Mouse (Mus musculus): ENCODE results near the gene Nfkb1. TPM values are rescaled to one million over a fixed set of nuclear protein-coding genes. Genes with fewer than 3 reads are reported as not detected.

Gene Nfkb1
- polyA plus RNA-seq, 1 experiment from 2014 or later, result 8.5 TPM

DNA sequence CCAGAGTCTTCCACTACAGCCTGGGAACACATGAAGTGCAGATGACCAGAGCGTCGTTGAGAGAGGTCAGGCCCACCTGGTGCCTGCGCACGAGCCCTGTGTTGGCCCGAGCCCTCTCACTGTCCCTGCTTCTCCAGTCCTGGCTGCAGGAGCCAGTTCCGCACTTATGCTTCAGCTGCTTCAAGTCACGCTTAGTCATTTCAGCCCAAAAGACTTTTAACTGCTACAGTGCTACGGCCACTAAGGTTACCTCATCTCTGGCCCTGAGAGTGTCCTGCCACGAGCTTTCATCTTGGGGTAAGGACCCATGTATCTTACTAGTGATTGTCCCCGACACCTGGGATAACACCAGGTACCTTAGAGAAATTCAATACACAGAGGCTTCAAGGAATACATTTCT lies 36.0 kb upstream of the Nfkb1 start:
- Histone ChIP-seq H3K27ac (ENCODE audit: low read depth, low read length) (no peak overlapping the region), H3K4me2 (ENCODE audit: low read depth, low read length) (no peak overlapping the region), H3K4me3 (ENCODE audit: low read depth, low read length) (no peak overlapping the region), H3K9me3 (ENCODE audit: control insufficient read depth, low read length) (no peaks in the 10 kb centered on the region), H3K36me3 (ENCODE audit: control insufficient read depth, insufficient read depth, low read length) (no peaks in the 10 kb centered on the region), H3K27me3 (ENCODE audit: control insufficient read depth, insufficient read depth, low read length) (no peaks in the 10 kb centered on the region), H3K4me1 (ENCODE audit: control insufficient read depth, insufficient read depth, low read length) (no peaks in the 10 kb centered on the region), H3K9ac (replicated peaks; ENCODE audit: low read depth, low read length) (no peak overlapping the region)
- WGBS, result 91% methylated on average over 10 of the region's 10 CpGs
- ATAC-seq (ENCODE audit: low read depth), result no peak

- Histone ChIP-seq H3K4me3 (ENCODE audit: low read depth, low read length) (no peak overlapping the region), H3K4me1 (ENCODE audit: control insufficient read depth, insufficient read depth, low read length) (no peaks in the 10 kb centered on the region), H3K36me3 (ENCODE audit: control insufficient read depth, insufficient read depth, low read length) (no peaks in the 10 kb centered on the region), H3K4me2 (ENCODE audit: low read depth, low read length) (no peak overlapping the region), H3K9me3 (ENCODE audit: control insufficient read depth, low read length) (no peaks in the 10 kb centered on the region), H3K9ac (replicated peaks; ENCODE audit: low read depth, low read length) (no peak overlapping the region), H3K27ac (ENCODE audit: low read depth, low read length) (no peak overlapping the region), H3K27me3 (ENCODE audit: control insufficient read depth, insufficient read depth, low read length) (no peaks in the 10 kb centered on the region)
- WGBS, result 89% methylated on average over 7 of the region's 7 CpGs
- ATAC-seq (ENCODE audit: low read depth), result no peak
These were observed 35.4 kb upstream of the Nfkb1 start for GRCm38 (mm10) chr3:135726521-135727275.

- no peak overlapping the region for H3K4me2 ChIP-seq (ENCODE audit: low read depth, low read length)
- no peaks in the 10 kb centered on the region for H3K4me1 ChIP-seq (ENCODE audit: control insufficient read depth, insufficient read depth, low read length)
- H3K27me3 ChIP-seq (ENCODE audit: control insufficient read depth, insufficient read depth, low read length), result no peaks in the 10 kb centered on the region
- H3K9me3 ChIP-seq (ENCODE audit: control insufficient read depth, low read length), result no peaks in the 10 kb centered on the region
- ATAC-seq (ENCODE audit: low read depth), result 0 out of 2 replicates have a peak, but pooled peaks have one; percentile 16
- H3K27ac ChIP-seq (ENCODE audit: low read depth, low read length), result no peak overlapping the region
- no peaks in the 10 kb centered on the region for H3K36me3 ChIP-seq (ENCODE audit: control insufficient read depth, insufficient read depth, low read length)
- WGBS, result 60% methylated on average over 15 of the region's 15 CpGs
- H3K9ac ChIP-seq (replicated peaks; ENCODE audit: low read depth, low read length), result no peak overlapping the region
- no peak overlapping the region for H3K4me3 ChIP-seq (ENCODE audit: low read depth, low read length)
These were observed 34.7 kb upstream of the Nfkb1 start for GRCm38 (mm10) chr3:135726023-135726422.

DNA sequence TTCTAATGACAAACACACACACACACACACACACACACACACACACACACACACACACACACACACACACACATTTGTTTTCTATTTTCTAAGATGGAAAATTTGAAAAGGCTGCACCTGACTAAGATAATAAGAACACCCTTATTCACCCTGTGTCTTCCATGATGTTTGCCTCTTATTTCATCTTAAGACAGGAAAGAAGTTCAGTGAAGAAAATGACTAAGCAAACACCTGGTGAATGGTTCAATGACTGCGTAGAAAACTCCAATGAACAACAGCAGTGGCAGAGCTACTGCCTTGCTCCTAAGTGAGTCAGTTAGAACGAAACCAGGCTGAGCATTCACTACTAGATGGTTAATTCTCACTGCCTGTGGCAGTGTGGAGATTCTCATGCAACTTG lies 30.8 kb upstream of the Nfkb1 start:
- no peak overlapping the region for H3K4me3 ChIP-seq (ENCODE audit: low read depth, low read length)
- 86% methylated on average over 2 of the region's 2 CpGs for WGBS
- H3K4me2 ChIP-seq (ENCODE audit: low read depth, low read length), result no peak overlapping the region
- no peaks in the 10 kb centered on the region for H3K27me3 ChIP-seq (ENCODE audit: control insufficient read depth, insufficient read depth, low read length)
- H3K36me3 ChIP-seq (ENCODE audit: control insufficient read depth, insufficient read depth, low read length), result no peaks in the 10 kb centered on the region
- H3K9ac ChIP-seq (replicated peaks; ENCODE audit: low read depth, low read length), result no peak overlapping the region
- H3K4me1 ChIP-seq (ENCODE audit: control insufficient read depth, insufficient read depth, low read length), result no peaks in the 10 kb centered on the region
- no peaks in the 10 kb centered on the region for H3K9me3 ChIP-seq (ENCODE audit: control insufficient read depth, low read length)
- no peak for ATAC-seq (ENCODE audit: low read depth)
- no peak overlapping the region for H3K27ac ChIP-seq (ENCODE audit: low read depth, low read length)

DNA sequence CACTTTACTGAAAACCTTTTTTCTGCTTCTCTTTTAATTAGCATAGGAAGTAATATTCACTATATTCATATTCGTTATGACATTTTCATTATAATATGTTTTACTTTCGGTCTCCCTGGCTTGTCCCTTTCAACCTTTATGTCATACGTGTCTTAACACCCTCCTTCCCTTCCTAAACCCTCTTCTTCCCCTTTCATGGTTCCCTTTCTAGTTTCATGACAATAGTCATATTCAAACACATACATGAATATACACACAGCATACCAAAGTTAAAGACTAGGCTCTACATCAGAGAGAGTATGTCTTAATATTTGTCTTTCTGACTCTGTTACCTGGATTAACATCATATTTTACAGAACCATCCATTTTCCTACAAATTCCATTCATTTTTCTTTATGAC lies 28.6 kb upstream of the Nfkb1 start:
- Histone ChIP-seq H3K36me3 (ENCODE audit: control insufficient read depth, insufficient read depth, low read length) (no peaks in the 10 kb centered on the region), H3K4me1 (ENCODE audit: control insufficient read depth, insufficient read depth, low read length) (no peaks in the 10 kb centered on the region), H3K9ac (replicated peaks; ENCODE audit: low read depth, low read length) (no peak overlapping the region), H3K27me3 (ENCODE audit: control insufficient read depth, insufficient read depth, low read length) (no peaks in the 10 kb centered on the region), H3K9me3 (ENCODE audit: control insufficient read depth, low read length) (no peaks in the 10 kb centered on the region), H3K27ac (ENCODE audit: low read depth, low read length) (no peak overlapping the region), H3K4me2 (ENCODE audit: low read depth, low read length) (no peak overlapping the region), H3K4me3 (ENCODE audit: low read depth, low read length) (no peak overlapping the region)
- 94% methylated on average over 3 of the region's 3 CpGs for WGBS
- ATAC-seq (ENCODE audit: low read depth), result no peak

- Histone ChIP-seq H3K27me3 (ENCODE audit: control insufficient read depth, insufficient read depth, low read length) (no peaks in the 10 kb centered on the region), H3K27ac (ENCODE audit: low read depth, low read length) (no peak overlapping the region), H3K4me1 (ENCODE audit: control insufficient read depth, insufficient read depth, low read length) (no peaks in the 10 kb centered on the region), H3K36me3 (ENCODE audit: control insufficient read depth, insufficient read depth, low read length) (no peaks in the 10 kb centered on the region), H3K9ac (replicated peaks; ENCODE audit: low read depth, low read length) (no peak overlapping the region), H3K4me2 (ENCODE audit: low read depth, low read length) (no peak overlapping the region), H3K4me3 (ENCODE audit: low read depth, low read length) (no peak overlapping the region), H3K9me3 (ENCODE audit: control insufficient read depth, low read length) (no peaks in the 10 kb centered on the region)
- no peak for ATAC-seq (ENCODE audit: low read depth)
- 94% methylated on average over 6 of the region's 6 CpGs for WGBS
These were observed 27.8 kb upstream of the Nfkb1 start for GRCm38 (mm10) chr3:135719179-135719532.

DNA sequence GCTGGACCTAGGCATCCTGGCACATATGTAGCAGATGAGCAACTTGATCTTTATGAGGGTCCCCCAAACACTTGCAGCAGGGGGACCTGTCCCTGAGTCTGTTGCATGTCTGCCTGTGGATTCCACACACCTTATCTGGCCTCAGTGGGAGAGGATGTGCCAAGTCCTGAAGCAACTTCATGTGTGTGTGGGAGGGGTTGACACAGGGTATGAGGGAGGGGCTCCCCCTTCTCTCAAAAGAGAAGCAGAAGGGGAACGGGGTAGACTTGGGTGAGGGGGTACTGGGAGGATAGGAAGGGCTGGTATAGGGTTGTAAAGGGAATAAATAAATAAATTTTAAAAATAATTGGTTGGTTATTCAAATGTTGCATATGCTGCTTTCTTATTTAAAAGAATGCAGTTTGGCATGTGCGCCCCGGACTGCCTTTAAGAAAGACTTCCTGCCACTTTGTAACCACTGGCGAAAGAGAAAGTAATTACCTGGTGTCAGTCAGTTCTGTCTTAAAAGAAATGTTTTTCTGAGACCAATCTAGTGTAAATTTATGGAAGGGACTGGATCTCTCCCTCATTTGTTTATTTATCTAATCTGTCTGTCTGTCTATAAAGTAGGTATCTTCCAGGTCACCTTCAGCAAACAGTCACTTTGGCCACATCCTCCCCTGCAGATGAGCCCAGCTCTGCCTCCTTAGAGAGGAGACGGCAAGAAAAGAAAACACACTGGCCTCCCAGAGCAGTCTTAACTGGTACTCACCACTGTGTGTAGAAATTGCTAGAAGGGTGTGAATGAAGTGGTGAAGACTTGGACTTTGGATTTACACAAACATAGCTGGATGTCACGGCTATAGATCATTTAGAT lies 27.2 kb upstream of the Nfkb1 start:
- no peak overlapping the region for H3K27ac ChIP-seq (ENCODE audit: low read depth, low read length)
- no peaks in the 10 kb centered on the region for H3K36me3 ChIP-seq (ENCODE audit: control insufficient read depth, insufficient read depth, low read length)
- no peak overlapping the region for H3K9ac ChIP-seq (replicated peaks; ENCODE audit: low read depth, low read length)
- H3K9me3 ChIP-seq (ENCODE audit: control insufficient read depth, low read length), result no peaks in the 10 kb centered on the region
- H3K27me3 ChIP-seq (ENCODE audit: control insufficient read depth, insufficient read depth, low read length), result no peaks in the 10 kb centered on the region
- no peak overlapping the region for H3K4me2 ChIP-seq (ENCODE audit: low read depth, low read length)
- no peak for ATAC-seq (ENCODE audit: low read depth)
- H3K4me1 ChIP-seq (ENCODE audit: control insufficient read depth, insufficient read depth, low read length), result no peaks in the 10 kb centered on the region
- WGBS, result 85% methylated on average over 6 of the region's 6 CpGs
- no peak overlapping the region for H3K4me3 ChIP-seq (ENCODE audit: low read depth, low read length)

- Histone ChIP-seq H3K36me3 (ENCODE audit: control insufficient read depth, insufficient read depth, low read length) (no peaks in the 10 kb centered on the region), H3K4me1 (ENCODE audit: control insufficient read depth, insufficient read depth, low read length) (no peaks in the 10 kb centered on the region)
These were observed 21.9 kb upstream of the Nfkb1 start for GRCm38 (mm10) chr3:135713016-135713950.

More at GRCm38 (mm10) chr3:135713016-135713950, 21.9 kb upstream of the Nfkb1 start:
- H3K4me3 ChIP-seq (ENCODE audit: low read depth, low read length), result no peak overlapping the region
- WGBS, result 57% methylated on average over 3 of the region's 4 CpGs
- no peak overlapping the region for H3K9ac ChIP-seq (replicated peaks; ENCODE audit: low read depth, low read length)
- ATAC-seq (ENCODE audit: low read depth), result peak; percentile 54; the same call in 1 of the 2 replicates
- H3K4me2 ChIP-seq (ENCODE audit: low read depth, low read length), result no peak overlapping the region
- H3K27ac ChIP-seq (ENCODE audit: low read depth, low read length), result no peak overlapping the region
- no peaks in the 10 kb centered on the region for H3K9me3 ChIP-seq (ENCODE audit: control insufficient read depth, low read length)
- no peaks in the 10 kb centered on the region for H3K27me3 ChIP-seq (ENCODE audit: control insufficient read depth, insufficient read depth, low read length)
